Mouse (Mus musculus) urinary bladder, postnatal 0 days (tissue): ENCODE measurements around the gene Banf1. TPM values are rescaled to one million over a fixed set of nuclear protein-coding genes. Genes with fewer than 3 reads are reported as not detected.

Source experiments
- polyA plus RNA-seq: library from polyadenylated mRNA; unstranded; fragments of >200 nt; fragmentation: Nextera tagmentation; extraction: Ambion mirVana; gene quantifications from 2 replicates; pipeline ENCODE4 v1.2.1, GENCODE M21; 2015

Gene Banf1
- polyA plus RNA-seq = 266 and 286 TPM in 2 replicates

DNA sequence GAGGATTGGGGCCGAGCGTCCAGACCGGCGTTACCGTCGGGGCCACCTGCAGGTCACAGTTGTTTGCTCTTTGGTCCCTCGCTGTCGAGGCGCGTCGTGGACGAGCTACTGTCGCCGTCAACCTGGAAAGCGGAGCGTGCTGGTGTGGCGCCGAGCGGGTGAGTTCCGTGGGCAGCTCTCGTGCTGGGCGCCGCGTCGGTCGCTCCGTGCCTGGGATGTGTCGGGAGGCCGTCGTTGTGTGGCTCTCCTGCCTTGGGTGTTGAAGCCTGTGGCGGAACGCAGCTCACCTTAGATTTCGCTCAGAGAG, at the start of gene Banf1:
Gene Banf1, minus strand, starts transcription at position 116 of the 307 bp plus-strand sequence.

DNA sequence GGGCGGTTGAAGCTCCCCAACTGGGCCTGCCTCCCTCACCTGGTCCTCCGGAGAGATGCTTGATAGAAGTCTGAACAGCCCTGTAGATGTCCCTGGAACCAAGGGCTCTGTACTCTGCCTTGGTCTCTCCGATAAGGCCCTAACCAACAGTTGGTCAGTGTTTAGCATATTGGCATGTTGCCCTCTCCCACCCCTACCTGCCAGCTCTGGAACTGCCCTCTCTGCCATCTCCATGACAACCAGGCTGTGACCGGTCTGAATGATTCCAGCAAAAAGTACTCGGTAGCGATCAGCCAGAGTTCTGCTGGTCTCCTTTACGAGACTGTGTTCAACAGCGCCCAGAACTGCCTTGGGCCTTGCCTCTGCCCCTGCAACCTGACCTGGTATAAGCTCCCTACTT, 35.3 kb upstream of the Banf1 start, which contains the start of gene Tsga10ip:
Gene Tsga10ip, minus strand, starts transcription at position 234 of the 400 bp plus-strand sequence.

DNA sequence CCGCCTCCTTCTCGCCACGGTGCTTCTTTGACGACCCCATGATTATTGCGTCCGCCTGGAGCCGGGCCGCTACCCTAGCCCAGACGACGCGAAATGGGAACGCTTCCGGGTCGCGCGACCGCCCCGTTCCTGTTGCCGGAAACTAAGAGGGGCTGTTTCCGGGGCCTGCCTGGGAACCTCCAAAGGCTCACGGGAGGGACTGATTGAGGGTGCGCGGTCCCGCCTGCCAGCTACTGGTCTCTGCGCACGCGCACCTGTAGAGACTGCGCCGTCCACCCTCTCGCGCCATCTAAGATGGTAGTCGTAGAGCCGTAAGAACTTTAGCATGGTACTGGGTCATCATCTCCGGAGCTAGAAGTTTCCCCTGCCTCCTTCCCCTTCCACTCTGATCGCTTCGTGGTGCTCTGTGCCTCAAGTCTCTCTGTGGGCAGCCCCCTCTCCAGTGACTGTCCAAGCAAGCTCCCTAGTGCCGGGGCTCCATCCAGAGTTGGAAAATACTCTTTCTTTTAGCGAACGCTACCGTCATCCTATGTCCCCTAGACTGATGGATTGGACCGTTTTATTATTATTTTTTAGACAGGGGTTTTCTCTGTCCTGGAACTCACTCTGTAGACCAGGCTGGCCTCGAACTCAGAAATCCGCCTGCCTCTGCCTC, 21.7 kb upstream of the Banf1 start, which contains the start of gene Sart1:
Gene Sart1, minus strand, starts transcription at position 116 of the 655 bp plus-strand sequence.

DNA sequence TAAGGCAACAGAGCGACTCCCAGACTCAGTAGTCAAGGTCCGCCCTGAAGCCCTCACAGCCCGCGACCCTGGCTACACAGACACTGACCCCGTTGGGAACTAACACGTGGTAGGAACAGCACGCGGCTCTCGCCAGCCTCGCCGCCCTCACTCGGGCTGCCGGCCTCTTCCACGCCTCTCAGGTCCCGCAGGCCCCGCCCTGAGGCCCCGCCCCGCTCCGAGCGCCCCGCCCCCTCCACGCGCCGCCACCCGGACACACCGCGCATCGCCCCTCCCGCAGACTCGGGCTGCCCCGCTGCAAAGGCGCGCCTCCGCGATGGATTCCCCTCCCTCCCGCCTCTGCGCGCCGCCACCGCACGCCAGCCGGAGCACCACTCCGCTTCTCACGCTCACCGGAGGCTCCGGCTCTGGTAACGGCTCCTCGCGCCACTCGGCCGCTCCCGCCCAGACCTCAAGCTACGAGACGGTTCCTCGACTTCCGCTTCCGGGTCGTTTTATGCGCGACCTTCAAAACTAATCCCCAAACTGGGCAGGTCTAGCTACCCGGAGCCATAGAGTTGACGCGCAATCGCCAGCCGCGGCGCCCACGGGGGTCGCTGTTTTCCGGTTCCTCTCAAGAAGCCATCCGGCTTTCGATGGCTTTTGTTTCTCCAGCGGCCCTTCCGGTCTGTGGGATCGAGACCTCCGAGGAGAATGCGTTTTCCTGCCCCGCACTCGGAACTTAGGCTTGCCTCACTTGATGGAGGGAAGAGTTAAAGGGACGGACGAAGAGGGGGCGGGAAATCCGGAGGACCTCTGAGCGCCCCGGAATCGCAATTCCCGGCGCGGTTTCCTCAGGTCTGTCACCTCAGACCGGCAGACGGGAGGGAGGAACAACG, 554 bp downstream of the Banf1 start, which contains the start of gene Eif1ad:
Gene Eif1ad, plus strand, starts transcription at position 567 of the 878 bp plus-strand sequence.

DNA sequence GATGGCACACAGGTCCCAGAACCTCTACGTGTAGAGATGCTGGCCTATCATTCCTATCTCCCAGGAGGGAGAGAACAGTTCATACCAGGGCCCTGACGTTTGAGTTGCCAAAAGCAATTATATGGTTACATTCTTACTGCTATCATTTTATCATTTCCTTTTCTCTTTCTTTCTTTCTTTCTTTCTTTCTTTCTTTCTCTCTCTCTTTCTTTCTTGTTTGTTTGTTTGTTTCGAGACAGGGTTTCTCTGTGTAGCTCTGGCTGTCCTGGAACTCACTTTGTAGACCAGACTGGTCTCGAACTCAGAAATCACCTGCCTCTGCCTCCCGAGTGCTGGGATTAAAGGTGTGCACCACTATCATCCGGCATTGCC, 17.5 kb downstream of the Banf1 start, which contains the start of gene Cst6:
Gene Cst6, minus strand, starts transcription at position 73 of the 372 bp plus-strand sequence.

DNA sequence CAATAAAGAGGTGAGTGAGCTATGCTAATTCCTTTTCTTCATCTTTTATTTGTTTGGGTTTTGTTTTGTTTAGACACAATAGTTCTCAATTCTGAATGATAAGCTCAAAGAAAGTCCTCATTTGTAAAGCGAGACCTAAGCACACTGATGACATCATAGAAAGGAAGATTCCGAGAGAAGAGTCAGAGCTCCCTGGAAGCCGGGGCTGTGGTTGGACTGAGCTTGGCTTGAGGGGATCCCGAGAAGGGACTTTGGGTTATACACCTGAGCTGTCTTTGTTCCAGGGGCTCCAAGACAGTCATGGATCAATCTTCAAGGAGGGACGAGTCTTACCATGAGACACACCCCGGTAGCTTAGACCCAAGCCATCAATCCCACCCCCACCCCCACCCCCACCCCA, 31.5 kb downstream of the Banf1 start, which contains the start of gene Catsper1:
Gene Catsper1, plus strand, starts transcription at position 301 of the 400 bp plus-strand sequence.

Other genes with a start within 250 kb of the Banf1 start
- 23.4 and 23.5 TPM in 2 replicates for gene Klc2, start 248.6 kb downstream of the Banf1 start, polyA plus RNA-seq
- gene Pacs1, start 94.0 kb downstream of the Banf1 start, polyA plus RNA-seq = 8.8 and 10.0 TPM in 2 replicates
- gene Sf3b2, start 71.7 kb downstream of the Banf1 start, polyA plus RNA-seq = 155 and 159 TPM in 2 replicates
- 0.33 and 0.35 TPM in 2 replicates for gene Gal3st3, start 68.8 kb downstream of the Banf1 start, polyA plus RNA-seq
- gene Catsper1, start 31.4 kb downstream of the Banf1 start, polyA plus RNA-seq = not detected in 2 replicates
- gene Cst6, start 17.6 kb downstream of the Banf1 start, polyA plus RNA-seq = 5.3 and 6.6 TPM in 2 replicates
- gene Eif1ad, start 427 bp downstream of the Banf1 start, polyA plus RNA-seq = 25.2 and 27.2 TPM in 2 replicates
- 33.0 and 39.0 TPM in 2 replicates for gene Sart1, start 21.5 kb upstream of the Banf1 start, polyA plus RNA-seq
- gene Tsga10ip, start 35.4 kb upstream of the Banf1 start, polyA plus RNA-seq = not detected in 2 replicates
- gene Drap1, start 57.8 kb upstream of the Banf1 start, polyA plus RNA-seq = 234 and 246 TPM in 2 replicates
- 45.6 and 53.5 TPM in 2 replicates for gene AI837181, start 58.0 kb upstream of the Banf1 start, polyA plus RNA-seq
- gene Fosl1, start 80.4 kb upstream of the Banf1 start, polyA plus RNA-seq = 0.61 and 1.6 TPM in 2 replicates
- 15.1 and 16.5 TPM in 2 replicates for gene Ccdc85b, start 90.7 kb upstream of the Banf1 start, polyA plus RNA-seq
- 78.4 and 88.2 TPM in 2 replicates for gene Fibp, start 93.4 kb upstream of the Banf1 start, polyA plus RNA-seq
- 0.16 and 0.62 TPM in 2 replicates for gene Ctsw, start 101.3 kb upstream of the Banf1 start, polyA plus RNA-seq
- 118 and 128 TPM in 2 replicates for gene Efemp2, start 106.8 kb upstream of the Banf1 start, polyA plus RNA-seq
- 23.1 and 28.7 TPM in 2 replicates for gene Mus81, start 121.2 kb upstream of the Banf1 start, polyA plus RNA-seq
- 1,724 and 1,857 TPM in 2 replicates for gene Cfl1, start 123.3 kb upstream of the Banf1 start, polyA plus RNA-seq
- 0.27 TPM in 1 of 2 replicates, not detected in the other for gene 1700020D05Rik, start 136.6 kb upstream of the Banf1 start, polyA plus RNA-seq
- 4.8 and 6.5 TPM in 2 replicates for gene Snx32, start 143.4 kb upstream of the Banf1 start, polyA plus RNA-seq
- gene Ovol1, start 193.5 kb upstream of the Banf1 start, polyA plus RNA-seq = 2.6 and 3.4 TPM in 2 replicates
- gene Ap5b1, start 200.9 kb upstream of the Banf1 start, polyA plus RNA-seq = 6.1 and 6.2 TPM in 2 replicates
- 45.5 and 58.5 TPM in 2 replicates for gene Rnaseh2c, start 234.7 kb upstream of the Banf1 start, polyA plus RNA-seq
- gene Kat5, start 243.1 kb upstream of the Banf1 start, polyA plus RNA-seq = 31.9 and 33.2 TPM in 2 replicates